Mouse (Mus musculus) CH12.LX (cell line): ENCODE measurements around the gene Gm9970. TPM values are rescaled to one million over a fixed set of nuclear protein-coding genes. Genes with fewer than 3 reads are reported as not detected.

ENCODE experiments used
- DNase-seq: peaks from one replicate; pipeline ENCODE4 v3.0.0-alpha.2; 2013; ENCODE audit errors: extremely low read depth
- H3K27ac ChIP-seq: 2 replicates; pipeline ENCODE4 v1.5.1; 2012; ENCODE audit warnings: low read depth, mild to moderate bottlenecking, control low read depth, moderate library complexity; ENCODE audit not compliant: insufficient read depth
- H3K27me3 ChIP-seq: replicated peaks from 2 replicates; pipeline ENCODE3; 2012; ENCODE audit warnings: inconsistent platforms
- H3K36me3 ChIP-seq, 2 experiments: replicated peaks in 1 of 2; 2 replicates each; pipeline versions ENCODE3 to v1.6.1; 2012; ENCODE audit warnings: inconsistent platforms in 1 of 2, low read length in 1 of 2, mild to moderate bottlenecking in 1 of 2, mixed read lengths in 1 of 2, moderate library complexity in 1 of 2; ENCODE audit not compliant: control insufficient read depth in 1 of 2, insufficient read depth in 1 of 2
- H3K4me1 ChIP-seq, 2 experiments: 2 replicates each; pipeline ENCODE4 v1.6.1; 2012; ENCODE audit warnings: inconsistent platforms in 1 of 2, moderate library complexity in 1 of 2; ENCODE audit not compliant: insufficient read depth in 2 of 2, control insufficient read depth in 1 of 2
- H3K4me2 ChIP-seq: 2 replicates; pipeline ENCODE4 v1.6.1; 2012; ENCODE audit warnings: low read depth, mild to moderate bottlenecking, control low read depth; ENCODE audit not compliant: poor library complexity, insufficient read depth, severe bottlenecking
- H3K4me3 ChIP-seq, 3 experiments: fragments of 150-350 bp in 1 of 3; sonication (generic) in 1 of 3; replicated peaks in 1 of 3; 2 replicates each; pipeline versions ENCODE3 to v1.5.1; 2011 to 2012; ENCODE audit warnings: low read depth in 2 of 3, low read length in 2 of 3, mild to moderate bottlenecking in 2 of 3, moderate library complexity in 2 of 3, control low read depth in 1 of 3, improper control_type of control experiment in 1 of 3, inconsistent platforms in 1 of 3, mixed read lengths in 1 of 3; ENCODE audit not compliant: poor library complexity in 1 of 3
- H3K79me2 ChIP-seq: replicated peaks from 2 replicates; pipeline ENCODE4 v1.6.1; 2012; ENCODE audit warnings: mild to moderate bottlenecking, moderate library complexity; ENCODE audit not compliant: control insufficient read depth, poor library complexity, insufficient read depth, severe bottlenecking; ENCODE audit errors: extremely low read depth
- H3K9ac ChIP-seq: 2 replicates; pipeline ENCODE4 v1.6.1; 2012; ENCODE audit warnings: low read depth, mild to moderate bottlenecking, control low read depth, moderate library complexity; ENCODE audit not compliant: insufficient read depth
- H3K9me3 ChIP-seq: replicated peaks from 2 replicates; pipeline ENCODE3; 2012; ENCODE audit warnings: low read length, inconsistent platforms, mixed read lengths
- CHD2 ChIP-seq: IDR thresholded peaks from 2 replicates; pipeline ENCODE4 v1.6.1; 2011; ENCODE audit warnings: low read length, improper control_type of control experiment
- E2F4 ChIP-seq: IDR thresholded peaks from 2 replicates; pipeline ENCODE4 v1.6.1; 2011; ENCODE audit warnings: low read depth, low read length, improper control_type of control experiment; ENCODE audit not compliant: insufficient replicate concordance
- ELF1 ChIP-seq: IDR thresholded peaks from 2 replicates; pipeline ENCODE4 v1.6.1; 2014; ENCODE audit warnings: low read depth, mild to moderate bottlenecking, inconsistent platforms, low read length, improper control_type of control experiment
- ETS1 ChIP-seq: conservative IDR thresholded peaks from 2 replicates; pipeline ENCODE4 v1.6.1; 2012; ENCODE audit warnings: low read depth, mild to moderate bottlenecking, inconsistent platforms, low read length, improper control_type of control experiment, moderate library complexity
- GABPA ChIP-seq: IDR thresholded peaks from 2 replicates; pipeline ENCODE4 v1.6.1; 2012; ENCODE audit warnings: low read depth, low read length, improper control_type of control experiment, inconsistent platforms; ENCODE audit not compliant: insufficient replicate concordance
- IRF4 ChIP-seq: IDR thresholded peaks from 2 replicates; pipeline ENCODE4 v1.6.1; 2014; ENCODE audit warnings: low read depth, mild to moderate bottlenecking, inconsistent platforms, low read length, improper control_type of control experiment
- JUN ChIP-seq: IDR thresholded peaks from 2 replicates; pipeline ENCODE4 v1.6.1; 2011; ENCODE audit warnings: low read depth, mild to moderate bottlenecking, low read length, improper control_type of control experiment, moderate library complexity; ENCODE audit not compliant: insufficient read depth
- JUND ChIP-seq: conservative IDR thresholded peaks from 2 replicates; pipeline ENCODE4 v1.6.1; 2011; ENCODE audit warnings: low read depth, low read length, improper control_type of control experiment
- KAT2A ChIP-seq: IDR thresholded peaks from 2 replicates; pipeline ENCODE4 v1.6.1; 2012; ENCODE audit warnings: low read length, improper control_type of control experiment, inconsistent platforms; ENCODE audit not compliant: insufficient replicate concordance
- MAZ ChIP-seq: IDR thresholded peaks from 2 replicates; pipeline ENCODE4 v1.6.1; 2012; ENCODE audit warnings: low read depth, mild to moderate bottlenecking, inconsistent platforms, low read length, improper control_type of control experiment, moderate library complexity
- MEF2A ChIP-seq: IDR thresholded peaks from 2 replicates; pipeline ENCODE4 v1.6.1; 2014; ENCODE audit warnings: low read depth, mild to moderate bottlenecking, inconsistent platforms, low read length, improper control_type of control experiment, borderline replicate concordance
- MXI1 ChIP-seq: IDR thresholded peaks from 2 replicates; pipeline ENCODE4 v1.6.1; 2011; ENCODE audit warnings: mild to moderate bottlenecking, low read depth, low read length, improper control_type of control experiment
- MYC ChIP-seq: IDR thresholded peaks from 2 replicates; pipeline ENCODE4 v1.6.1; 2011; ENCODE audit warnings: low read depth, mild to moderate bottlenecking, improper control_type of control experiment, low read length
- NRF1 ChIP-seq: IDR thresholded peaks from 2 replicates; pipeline ENCODE4 v1.6.1; 2014; ENCODE audit warnings: low read depth, mild to moderate bottlenecking, inconsistent platforms, low read length, improper control_type of control experiment, moderate library complexity
- POLR2A ChIP-seq: IDR thresholded peaks from 2 replicates; pipeline ENCODE4 v1.6.1; 2011; ENCODE audit warnings: low read depth, mild to moderate bottlenecking, improper control_type of control experiment, low read length
- POLR2AphosphoS2 ChIP-seq: IDR thresholded peaks from 2 replicates; pipeline ENCODE4 v1.6.1; 2011; ENCODE audit warnings: low read depth, low read length, improper control_type of control experiment
- RCOR1 ChIP-seq: conservative IDR thresholded peaks from 2 replicates; pipeline ENCODE4 v1.6.1; 2012; ENCODE audit warnings: low read depth, mild to moderate bottlenecking, inconsistent platforms, low read length, improper control_type of control experiment
- SIN3A ChIP-seq: IDR thresholded peaks from 2 replicates; pipeline ENCODE4 v1.6.1; 2012; ENCODE audit warnings: low read length, improper control_type of control experiment, inconsistent platforms
- SMC3 ChIP-seq: IDR thresholded peaks from 2 replicates; pipeline ENCODE4 v1.6.1; 2011; ENCODE audit warnings: low read depth, low read length, improper control_type of control experiment
- TCF12 ChIP-seq: IDR thresholded peaks from 2 replicates; pipeline ENCODE4 v1.6.1; 2014; ENCODE audit warnings: low read depth, mild to moderate bottlenecking, inconsistent platforms, low read length, improper control_type of control experiment
- UBTF ChIP-seq: IDR thresholded peaks from 2 replicates; pipeline ENCODE4 v1.6.1; 2012; ENCODE audit warnings: low read depth, mild to moderate bottlenecking, inconsistent platforms, low read length, improper control_type of control experiment, moderate library complexity
- USF1 ChIP-seq: IDR thresholded peaks from 2 replicates; pipeline ENCODE4 v1.6.1; 2014; ENCODE audit warnings: low read depth, mild to moderate bottlenecking, inconsistent platforms, low read length, improper control_type of control experiment
- USF2 ChIP-seq: conservative IDR thresholded peaks from 2 replicates; pipeline ENCODE4 v1.6.1; 2011; ENCODE audit warnings: low read depth, low read length, improper control_type of control experiment
- ZMIZ1 ChIP-seq: IDR thresholded peaks from 2 replicates; pipeline ENCODE4 v1.6.1; 2012; ENCODE audit warnings: low read depth, mild to moderate bottlenecking, inconsistent platforms, low read length, improper control_type of control experiment
- ZNF384 ChIP-seq: IDR thresholded peaks from 2 replicates; pipeline ENCODE4 v1.6.1; 2012; ENCODE audit warnings: low read depth, low read length, improper control_type of control experiment, inconsistent platforms
- dilution Hi-C: fragments of 300-500 bp; cut with MboI; formaldehyde crosslinking; loops from 2 replicates; pipeline ENCODE4 v1.14.3; 2020; ENCODE audit warnings: low sequenced_read_pairs; ENCODE audit not compliant: extremely low pct_unique_long_range_greater_than_20kb, extremely low pct_ligation_motif_present
- in situ Hi-C: fragments of 300-500 bp; cut with MboI; formaldehyde crosslinking; loops from 3 replicates; pipeline ENCODE4 v1.14.3; 2019; ENCODE audit warnings: low sequenced_read_pairs, low pct_ligation_motif_present, low pct_unique_long_range_greater_than_20kb, mixed read lengths
- polyA plus RNA-seq: library from polyadenylated mRNA; unstranded; fragments of >175 nt; gene quantifications from 2 replicates; pipeline ENCODE4 v1.2.1, GENCODE M21; 2012; ENCODE audit warnings: low read depth; ENCODE audit not compliant: insufficient read length
- total RNA-seq, 2 experiments: library from RNA; depleted of rRNA; stranded (reverse); fragments of 300-350 nt in 1 of 2; fragments of >200 nt in 1 of 2; gene quantifications; 2 replicates each; pipeline ENCODE4 v1.2.3; 2012 to 2014

The Gm9970 gene
- total and polyA plus RNA-seq, 3 experiments = not detected

DNA sequence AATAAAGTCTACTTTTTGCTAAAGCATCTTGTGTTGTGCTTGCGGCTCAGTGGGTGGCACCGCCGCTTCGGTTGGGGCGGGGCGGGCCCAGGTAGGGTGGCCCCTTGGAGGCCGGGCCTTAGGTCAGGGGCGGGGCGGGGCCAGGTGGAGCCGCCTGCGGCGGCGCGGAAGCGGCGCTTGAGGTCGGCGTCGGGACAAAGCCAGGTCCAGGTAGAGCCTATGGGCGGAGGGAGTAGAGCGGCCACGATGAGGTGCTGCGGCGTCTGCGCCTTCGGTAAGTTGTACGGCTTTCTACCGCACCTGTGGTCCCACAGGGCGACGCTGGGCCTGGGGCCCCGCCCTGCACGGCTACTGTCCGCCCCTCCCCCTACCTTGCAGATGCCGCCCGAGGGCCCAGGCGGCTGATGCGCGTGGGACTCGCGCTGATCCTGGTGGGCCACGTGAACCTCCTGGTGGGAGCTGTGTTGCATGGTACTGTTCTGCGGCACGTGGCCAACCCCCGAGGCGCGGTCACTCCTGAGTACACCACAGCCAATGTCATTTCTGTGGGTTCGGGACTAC, 10.6 kb upstream of the Gm9970 start, which contains the start of gene Krtcap3:
Gene Krtcap3 (plus strand): TSS at position 151 of the 561 bp plus-strand sequence.
- no peaks in the 10 kb centered on the region for H3K27me3 ChIP-seq
- H3K9ac ChIP-seq = no peak within 1 kb of the TSS
- no peak within 1 kb of the TSS for H3K27ac ChIP-seq
- TF ChIP-seq POLR2AphosphoS2 (peak; percentile 63; the same call in 1 of the 2 replicates), ZMIZ1 (no peak), TCF12 (0 out of 2 replicates have a peak, but pooled peaks have one; percentile 30), MXI1 (peak; percentile 35; the same call in 1 of the 2 replicates), POLR2A (peak; percentile 39; the same call in 1 of the 2 replicates), USF2 (no peak), JUND (no peak), MEF2A (no peak), NRF1 (peak; percentile 52), MYC (0 out of 2 replicates have a peak, but pooled peaks have one; percentile 10), E2F4 (no peak), CHD2 (peak; percentile 19; the same call in 1 of the 2 replicates), MAZ (0 out of 2 replicates have a peak, but pooled peaks have one; percentile 49), ELF1 (peak; percentile 12; the same call in 1 of the 2 replicates)
- H3K4me3 ChIP-seq = peak within 1 kb of the TSS; percentile 30 to 60 (median 54)
- in situ Hi-C loops (no loop called here), dilution Hi-C loops (no loop called here)
- H3K79me2 ChIP-seq = no peaks in the 10 kb centered on the region
- peaks cover 0 to 11% of the 10 kb centered on the region in 2 experiments; a peak in 1 of 4 replicates for H3K4me1 ChIP-seq
- no peaks in the 10 kb centered on the region for H3K9me3 ChIP-seq
- peaks cover 72 to 93% of the 10 kb centered on the region in 2 experiments for H3K36me3 ChIP-seq
- DNase-seq = peak; percentile 40
- H3K4me2 ChIP-seq = peak within 1 kb of the TSS; percentile 30; the same call in 1 of the 2 replicates

GRCm38 (mm10) chr5:31250716-31251115, 9.7 kb upstream of the Gm9970 start:
- Histone ChIP-seq H3K79me2 (no peaks in the 10 kb centered on the region), H3K4me1 (peaks cover 0 to 11% of the 10 kb centered on the region in 2 experiments; a peak in 1 of 4 replicates)
- DNase-seq = no peak
- in situ Hi-C loops = no loop called here
- TF ChIP-seq TCF12 (no peak), GABPA (no peak), ELF1 (no peak), SIN3A (no peak), JUND (no peak), ZNF384 (no peak), CHD2 (no peak), SMC3 (no peak), MEF2A (no peak), USF1 (no peak), ETS1 (no peak), KAT2A (no peak), UBTF (no peak), IRF4 (no peak), JUN (no peak), RCOR1 (no peak), MYC (no peak)
- TF ChIP-seq, all 38 proteins: peak for 0
- H3K36me3 ChIP-seq = peaks cover 76 to 97% of the 10 kb centered on the region in 2 experiments
- no peak overlapping the region for H3K4me3 ChIP-seq
- no peaks in the 10 kb centered on the region for H3K27me3 ChIP-seq
- dilution Hi-C loops = no loop called here
- no peak overlapping the region for H3K4me2 ChIP-seq
- no peaks in the 10 kb centered on the region for H3K9me3 ChIP-seq
- H3K9ac ChIP-seq = no peak overlapping the region
- no peak overlapping the region for H3K27ac ChIP-seq
